Mouse (Mus musculus): ENCODE results near the gene Myh1. TPM values are rescaled to one million over a fixed set of nuclear protein-coding genes. Genes with fewer than 3 reads are reported as not detected.

Gene Myh1
- polyA plus RNA-seq (2015; fragmentation: Nextera tagmentation; extraction: Ambion mirVana) = 0.12 and 0.13 TPM in 2 replicates

DNA sequence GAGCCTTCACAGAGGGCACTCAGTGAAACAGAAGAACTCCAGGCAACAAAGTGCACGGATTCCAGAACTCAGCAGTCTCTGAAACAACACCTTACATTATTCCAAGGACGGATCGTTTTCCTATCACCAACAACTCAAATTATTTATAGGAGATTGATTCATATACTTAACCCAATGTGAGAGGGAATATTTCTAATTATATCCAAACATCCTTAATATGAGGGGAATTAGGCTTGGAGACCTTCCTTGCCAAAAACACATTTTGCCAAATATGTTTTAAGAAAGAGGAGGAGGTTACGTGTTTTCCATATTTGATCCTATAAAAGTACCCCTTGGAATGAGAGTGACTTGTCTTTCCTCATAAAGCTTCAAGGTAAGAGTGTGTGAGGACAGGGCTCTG is at the start of gene Myh1:
Gene Myh1 (plus strand): TSS at position 301 of the 400 bp plus-strand sequence.
- no peak for ATAC-seq (ENCODE audit: extremely low read depth, insufficient number of reproducible peaks, low FRiP score, low TSS enrichment)

DNA sequence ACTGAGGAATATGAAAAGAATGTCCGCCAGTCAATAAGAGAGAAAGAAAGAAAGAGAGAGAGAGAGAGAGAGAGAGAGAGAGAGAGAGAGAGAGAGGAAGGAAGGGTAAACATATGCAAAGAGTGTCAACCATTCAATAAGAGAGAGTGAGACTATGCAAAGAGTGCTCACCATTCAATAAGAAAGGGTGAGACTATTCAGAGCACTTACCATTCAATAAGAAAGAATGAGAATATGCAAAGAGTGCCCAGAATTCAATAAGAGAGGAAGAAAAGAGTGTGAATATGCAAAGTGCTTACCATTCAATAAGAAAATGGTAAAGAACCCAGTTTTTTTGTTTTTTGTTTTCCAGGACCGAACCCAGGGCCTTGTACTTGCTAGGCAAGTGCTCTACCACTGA is 49.6 kb upstream of the Myh1 start:
- H3K4me3 ChIP-seq = no peak overlapping the region
- ATAC-seq (ENCODE audit: extremely low read depth, insufficient number of reproducible peaks, low FRiP score, low TSS enrichment) = no peak
- H3K36me3 ChIP-seq = no peaks in the 10 kb centered on the region
- WGBS = 74% methylated on average over 2 of the region's 2 CpGs
- no peaks in the 10 kb centered on the region for H3K9me3 ChIP-seq
- no peak overlapping the region for H3K27ac ChIP-seq (replicated peaks)
- no peaks in the 10 kb centered on the region for H3K27me3 ChIP-seq (replicated peaks)
- no peak overlapping the region for H3K4me2 ChIP-seq
- H3K4me1 ChIP-seq = peaks cover 3% of the 10 kb centered on the region
- H3K9ac ChIP-seq = no peak overlapping the region

More for the DNA sequence above, at the start of gene Myh1:
- Histone ChIP-seq H3K4me2 (no peak within 1 kb of the TSS), H3K27me3 (replicated peaks) (0 out of 2 replicates have a peak, but pooled peaks cover 4% of the 10 kb centered on the region), H3K36me3 (no peaks in the 10 kb centered on the region), H3K4me1 (peaks cover 14% of the 10 kb centered on the region; the same call in 1 of the 2 replicates), H3K9me3 (no peaks in the 10 kb centered on the region), H3K9ac (no peak within 1 kb of the TSS), H3K27ac (replicated peaks) (no peak within 1 kb of the TSS), H3K4me3 (no peak within 1 kb of the TSS)
- WGBS = 63% methylated on average over 4 of the region's 4 CpGs

DNA sequence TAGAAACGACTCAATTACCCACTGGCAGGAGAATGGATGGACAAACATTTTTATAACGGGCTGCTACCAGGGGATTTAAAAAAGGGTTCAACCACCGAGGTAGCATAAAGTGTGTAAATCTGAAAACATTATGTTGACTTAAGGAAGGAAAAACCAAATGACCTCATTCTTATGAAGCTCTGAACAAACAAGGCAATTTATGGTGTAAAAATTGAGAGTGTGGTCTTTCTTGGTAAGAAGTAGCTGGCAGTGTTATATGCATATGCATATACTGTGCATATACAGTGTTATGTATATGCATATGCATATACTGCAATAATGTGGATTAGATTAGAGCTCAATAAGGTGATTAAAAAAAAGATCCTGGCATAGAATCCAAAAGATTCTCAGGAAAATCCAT is 48.7 kb upstream of the Myh1 start:
- ATAC-seq (ENCODE audit: extremely low read depth, insufficient number of reproducible peaks, low FRiP score, low TSS enrichment) = no peak
- no peaks in the 10 kb centered on the region for H3K9me3 ChIP-seq

DNA sequence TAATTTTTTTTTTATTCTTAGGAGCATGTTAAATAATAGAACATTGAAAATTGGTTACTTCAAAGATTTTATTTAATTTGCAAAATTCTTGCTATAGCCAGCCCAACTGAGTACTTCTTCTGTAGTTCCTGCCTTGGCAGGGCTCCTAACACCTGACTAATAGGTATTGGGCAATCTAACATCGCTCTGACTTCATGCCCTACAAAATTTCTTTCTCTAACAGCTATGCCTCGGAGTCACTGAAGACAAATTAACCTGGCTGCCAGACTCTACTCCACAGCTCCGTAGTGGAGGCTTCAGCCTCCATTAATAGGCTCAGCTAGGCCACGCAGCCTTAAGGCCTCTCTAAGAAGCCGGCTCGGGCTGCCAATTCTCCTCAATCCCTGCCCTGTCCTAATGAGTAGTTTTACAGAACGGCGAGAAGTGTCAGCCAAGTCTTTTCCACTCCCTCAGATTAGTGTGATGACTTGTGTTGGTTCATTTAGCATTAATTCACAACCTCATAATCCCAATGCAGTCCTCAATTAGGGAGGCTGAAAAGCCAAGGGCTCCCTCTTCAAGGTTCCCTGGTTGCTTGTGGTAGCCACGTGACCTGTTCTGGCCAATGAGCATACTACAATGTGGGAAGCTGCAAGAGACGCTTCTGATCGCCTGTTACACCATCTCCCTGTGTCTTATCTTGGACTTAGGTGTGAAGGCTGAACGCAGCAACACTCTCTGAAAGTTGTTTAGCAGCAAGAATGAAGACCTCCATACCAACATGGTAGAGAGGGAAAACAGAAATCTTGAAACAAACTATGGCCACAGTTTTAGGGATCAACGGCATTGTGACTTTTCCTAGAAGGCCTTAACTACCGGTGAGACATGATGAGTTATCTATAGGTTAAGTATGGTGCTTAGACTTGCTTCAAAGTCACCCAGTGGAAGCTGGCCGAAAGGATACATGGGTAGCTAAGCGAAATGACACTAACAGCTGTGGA is 47.9 kb upstream of the Myh1 start:
- 77% methylated on average over 16 of the region's 16 CpGs for WGBS
- H3K9ac ChIP-seq = no peak overlapping the region
- no peak for ATAC-seq (ENCODE audit: extremely low read depth, insufficient number of reproducible peaks, low FRiP score, low TSS enrichment)
- no peaks in the 10 kb centered on the region for H3K27me3 ChIP-seq (replicated peaks)
- no peak overlapping the region for H3K4me3 ChIP-seq
- no peaks in the 10 kb centered on the region for H3K9me3 ChIP-seq
- no peaks in the 10 kb centered on the region for H3K36me3 ChIP-seq
- H3K4me1 ChIP-seq = peaks cover 3% of the 10 kb centered on the region
- no peak overlapping the region for H3K4me2 ChIP-seq
- H3K27ac ChIP-seq (replicated peaks) = no peak overlapping the region

More for the DNA sequence above, 48.7 kb upstream of the Myh1 start:
- Histone ChIP-seq H3K4me1 (peaks cover 3% of the 10 kb centered on the region), H3K4me3 (no peak overlapping the region), H3K4me2 (no peak overlapping the region), H3K27me3 (replicated peaks) (no peaks in the 10 kb centered on the region), H3K27ac (replicated peaks) (no peak overlapping the region), H3K9ac (no peak overlapping the region), H3K36me3 (no peaks in the 10 kb centered on the region)
- WGBS = 76% methylated on average over 3 of the region's 3 CpGs

DNA sequence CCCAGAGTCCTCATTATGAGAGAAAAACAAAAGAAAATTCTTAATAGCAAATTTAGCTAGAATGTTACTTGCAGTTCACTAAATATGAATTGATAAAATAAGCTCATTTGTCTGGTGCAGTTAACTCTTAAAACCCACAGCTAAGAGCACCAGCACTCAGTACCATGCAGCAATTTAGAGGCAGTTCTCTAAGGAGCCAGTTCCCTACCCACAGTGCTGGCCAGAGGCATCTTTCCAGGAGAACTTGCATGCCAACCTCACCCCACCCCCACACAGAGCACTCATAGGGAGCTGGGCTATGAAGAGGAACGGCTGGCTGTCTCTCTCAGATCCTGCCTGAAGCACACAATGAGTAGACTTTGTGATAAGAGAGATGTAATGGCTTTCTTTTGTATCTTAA is 46.7 kb upstream of the Myh1 start:
- ATAC-seq (ENCODE audit: extremely low read depth, insufficient number of reproducible peaks, low FRiP score, low TSS enrichment) = no peak
- H3K4me2 ChIP-seq = no peak overlapping the region
- WGBS = 12% methylated on average over 1 of the region's 1 CpGs
- no peak overlapping the region for H3K9ac ChIP-seq
- no peaks in the 10 kb centered on the region for H3K9me3 ChIP-seq
- H3K4me3 ChIP-seq = no peak overlapping the region
- no peaks in the 10 kb centered on the region for H3K27me3 ChIP-seq (replicated peaks)
- H3K4me1 ChIP-seq = peaks cover 3% of the 10 kb centered on the region
- no peak overlapping the region for H3K27ac ChIP-seq (replicated peaks)
- no peaks in the 10 kb centered on the region for H3K36me3 ChIP-seq

DNA sequence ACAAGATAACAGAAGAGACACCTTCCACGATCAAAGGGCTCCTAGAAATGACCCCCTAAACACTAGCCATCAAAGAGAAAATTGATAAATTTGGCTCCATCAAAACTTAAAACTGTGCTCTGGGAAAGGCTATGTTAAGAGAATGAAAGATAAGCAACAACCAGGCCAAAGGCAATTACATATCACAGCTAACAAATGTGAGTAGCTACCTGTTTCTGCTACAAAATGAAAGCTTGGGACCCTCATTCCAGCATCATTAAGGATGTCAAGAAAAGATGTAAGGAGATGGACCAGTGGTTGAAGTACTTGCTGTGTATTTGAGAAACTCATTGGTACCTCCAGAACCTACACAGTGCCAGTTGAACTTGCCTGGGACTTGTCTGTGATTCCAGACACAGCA is 46.0 kb upstream of the Myh1 start:
- H3K4me1 ChIP-seq = peaks cover 3% of the 10 kb centered on the region
- H3K36me3 ChIP-seq = no peaks in the 10 kb centered on the region
- ATAC-seq (ENCODE audit: extremely low read depth, insufficient number of reproducible peaks, low FRiP score, low TSS enrichment) = no peak
- H3K9me3 ChIP-seq = no peaks in the 10 kb centered on the region
- no peak overlapping the region for H3K9ac ChIP-seq
- WGBS = 52% methylated on average over 1 of the region's 1 CpGs
- no peak overlapping the region for H3K27ac ChIP-seq (replicated peaks)
- no peak overlapping the region for H3K4me3 ChIP-seq
- H3K27me3 ChIP-seq (replicated peaks) = no peaks in the 10 kb centered on the region
- H3K4me2 ChIP-seq = no peak overlapping the region

DNA sequence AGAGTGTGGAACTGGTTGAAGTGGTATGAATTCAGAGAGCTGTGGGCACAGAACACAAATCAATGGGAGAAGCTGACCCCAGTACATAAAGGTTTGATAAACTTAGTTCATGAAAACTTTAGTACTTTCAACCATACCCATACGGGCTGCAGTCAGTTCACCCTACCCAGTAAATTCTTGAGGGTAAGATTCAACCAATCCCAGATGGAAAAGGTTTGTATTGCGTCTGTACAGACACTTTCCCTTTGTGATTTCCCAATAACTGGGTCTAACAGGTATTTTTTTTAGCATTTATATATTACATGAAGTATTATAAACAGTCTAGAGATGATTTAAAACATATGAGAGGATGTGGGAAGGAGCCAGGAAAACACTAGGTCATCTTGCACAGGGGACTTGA is 44.2 kb upstream of the Myh1 start:
- no peak overlapping the region for H3K4me3 ChIP-seq
- H3K36me3 ChIP-seq = no peaks in the 10 kb centered on the region
- H3K27ac ChIP-seq (replicated peaks) = no peak overlapping the region
- H3K4me2 ChIP-seq = no peak overlapping the region
- no peaks in the 10 kb centered on the region for H3K27me3 ChIP-seq (replicated peaks)
- no peak for ATAC-seq (ENCODE audit: extremely low read depth, insufficient number of reproducible peaks, low FRiP score, low TSS enrichment)
- H3K4me1 ChIP-seq = peaks cover 3% of the 10 kb centered on the region
- H3K9ac ChIP-seq = no peak overlapping the region
- 79% methylated on average over 2 of the region's 2 CpGs for WGBS
- H3K9me3 ChIP-seq = no peaks in the 10 kb centered on the region

DNA sequence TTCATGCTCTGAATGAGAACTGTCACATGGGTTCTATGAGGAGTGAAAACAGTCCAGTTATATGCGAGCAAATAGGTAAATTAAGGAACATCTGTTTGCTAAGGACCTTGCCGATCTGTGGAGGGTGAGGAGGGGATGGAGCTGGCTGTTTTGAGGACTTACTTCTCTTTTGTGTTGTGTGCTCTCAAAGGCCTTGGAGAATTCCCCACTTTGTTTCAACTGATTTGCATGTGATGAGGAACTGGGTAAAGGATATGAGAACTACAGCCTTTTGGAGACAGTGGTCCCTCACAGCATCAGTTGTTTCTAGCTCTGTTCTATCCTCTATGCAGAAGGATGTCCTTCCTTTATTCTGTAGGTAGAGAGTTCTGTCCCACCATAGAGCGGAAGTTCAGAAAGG is 39.7 kb upstream of the Myh1 start:
- no peak for ATAC-seq (ENCODE audit: extremely low read depth, insufficient number of reproducible peaks, low FRiP score, low TSS enrichment)
- H3K4me3 ChIP-seq = no peak overlapping the region
- H3K27ac ChIP-seq (replicated peaks) = no peak overlapping the region
- no peaks in the 10 kb centered on the region for H3K9me3 ChIP-seq
- no peaks in the 10 kb centered on the region for H3K36me3 ChIP-seq
- WGBS = 75% methylated on average over 3 of the region's 3 CpGs
- no peaks in the 10 kb centered on the region for H3K27me3 ChIP-seq (replicated peaks)
- no peak overlapping the region for H3K9ac ChIP-seq
- H3K4me2 ChIP-seq = no peak overlapping the region
- no peaks in the 10 kb centered on the region for H3K4me1 ChIP-seq

DNA sequence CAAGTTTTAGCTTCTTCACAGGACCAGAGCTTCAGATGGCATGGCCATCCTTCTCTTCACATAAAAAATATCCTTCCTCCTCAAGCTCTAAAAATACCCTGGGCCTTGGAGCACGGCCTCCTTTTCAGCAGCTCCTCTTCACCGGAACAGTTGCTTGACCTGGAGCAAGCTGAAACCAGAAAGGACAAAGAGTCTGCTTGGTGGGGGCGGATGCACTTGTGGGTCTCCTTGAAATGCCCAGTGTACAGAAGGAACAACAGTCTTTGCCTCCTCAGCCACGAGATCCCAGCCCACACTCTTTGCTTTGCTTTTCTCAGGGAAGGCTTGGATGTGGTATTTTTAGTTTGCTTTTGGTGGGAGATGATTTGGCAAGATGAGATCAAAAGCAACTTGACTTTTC is 36.2 kb upstream of the Myh1 start:
- no peak overlapping the region for H3K4me2 ChIP-seq
- no peaks in the 10 kb centered on the region for H3K9me3 ChIP-seq
- no peak overlapping the region for H3K4me3 ChIP-seq
- no peak overlapping the region for H3K27ac ChIP-seq (replicated peaks)
- no peaks in the 10 kb centered on the region for H3K36me3 ChIP-seq
- H3K9ac ChIP-seq = no peak overlapping the region
- no peaks in the 10 kb centered on the region for H3K4me1 ChIP-seq
- H3K27me3 ChIP-seq (replicated peaks) = no peaks in the 10 kb centered on the region
- 63% methylated on average over 4 of the region's 4 CpGs for WGBS
- ATAC-seq (ENCODE audit: extremely low read depth, insufficient number of reproducible peaks, low FRiP score, low TSS enrichment) = no peak

DNA sequence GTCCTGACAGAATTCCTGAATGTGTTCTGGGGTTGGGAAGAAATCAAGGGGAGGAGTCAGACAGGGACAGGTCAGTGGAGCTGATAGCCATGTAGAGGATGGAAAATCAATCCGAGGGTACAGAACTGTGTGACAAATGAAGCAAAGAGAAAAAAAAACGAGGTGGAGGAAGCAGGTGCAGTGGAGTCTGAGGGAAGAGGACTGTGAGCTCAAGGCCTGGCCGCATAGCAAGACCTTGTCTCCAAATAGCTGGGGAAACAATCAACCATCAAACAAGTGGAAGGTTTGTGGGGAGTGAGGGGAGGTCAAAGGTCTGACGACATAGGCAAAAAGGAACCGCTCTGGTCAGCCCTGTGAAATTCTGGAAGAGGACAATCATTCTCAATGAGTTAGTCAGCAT is 35.0 kb upstream of the Myh1 start:
- ATAC-seq (ENCODE audit: extremely low read depth, insufficient number of reproducible peaks, low FRiP score, low TSS enrichment) = no peak
- WGBS = 62% methylated on average over 5 of the region's 5 CpGs
- Histone ChIP-seq H3K9ac (no peak overlapping the region), H3K27me3 (replicated peaks) (no peaks in the 10 kb centered on the region), H3K4me3 (no peak overlapping the region), H3K9me3 (no peaks in the 10 kb centered on the region), H3K4me1 (peaks cover 3% of the 10 kb centered on the region; the same call in 1 of the 2 replicates), H3K27ac (replicated peaks) (no peak overlapping the region), H3K4me2 (no peak overlapping the region), H3K36me3 (no peaks in the 10 kb centered on the region)

DNA sequence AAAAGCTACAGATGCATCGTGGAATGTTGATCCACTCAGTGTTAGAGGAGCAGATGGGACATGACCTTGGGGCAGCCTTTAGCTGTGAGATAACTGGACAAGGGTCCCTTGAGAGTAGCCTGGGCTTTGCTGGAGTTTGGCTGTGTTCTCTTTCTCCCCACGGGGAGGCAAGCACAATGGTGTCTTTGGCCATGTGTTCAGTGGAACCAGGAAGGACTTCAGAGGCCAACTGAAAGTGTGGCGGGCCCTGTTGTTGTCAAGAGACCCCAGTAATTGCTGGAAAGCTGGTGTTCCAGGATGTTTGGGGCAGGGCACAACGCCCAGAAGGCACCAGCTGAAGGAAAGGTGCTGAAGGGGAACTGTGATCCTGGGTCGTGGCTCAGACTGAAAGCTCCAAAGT is 30.6 kb upstream of the Myh1 start:
- no peak for ATAC-seq (ENCODE audit: extremely low read depth, insufficient number of reproducible peaks, low FRiP score, low TSS enrichment)
- Histone ChIP-seq H3K4me2 (no peak overlapping the region), H3K4me1 (peaks cover 3% of the 10 kb centered on the region; the same call in 1 of the 2 replicates), H3K27me3 (replicated peaks) (no peaks in the 10 kb centered on the region), H3K4me3 (no peak overlapping the region), H3K36me3 (no peaks in the 10 kb centered on the region), H3K9me3 (no peaks in the 10 kb centered on the region), H3K9ac (no peak overlapping the region), H3K27ac (replicated peaks) (no peak overlapping the region)
- 46% methylated on average over 5 of the region's 5 CpGs for WGBS

DNA sequence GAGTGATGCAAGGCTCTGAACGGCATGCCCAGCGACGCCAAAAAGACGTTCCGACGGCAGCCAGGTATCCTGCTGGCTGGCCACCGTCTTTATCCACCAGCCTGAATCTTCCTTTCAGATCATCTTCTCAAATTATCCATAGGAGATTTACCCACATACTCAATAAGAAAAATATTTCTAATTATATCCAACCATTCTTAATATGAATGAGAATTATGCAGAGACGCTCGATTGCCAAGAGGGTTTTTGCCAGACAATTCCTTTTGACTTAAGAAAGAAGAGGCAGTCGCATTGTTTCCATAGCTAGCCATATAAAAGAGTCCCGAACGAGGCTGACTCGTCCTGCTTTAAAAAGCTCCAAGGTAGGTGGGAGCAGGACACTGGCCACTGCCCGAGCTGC is 29.1 kb upstream of the Myh1 start, which contains the start of gene Myh2:
Gene Myh2 (plus strand): TSS at position 301 of the 400 bp plus-strand sequence.
- Histone ChIP-seq H3K4me2 (no peak within 1 kb of the TSS), H3K4me1 (peaks cover 3% of the 10 kb centered on the region; the same call in 1 of the 2 replicates), H3K36me3 (no peaks in the 10 kb centered on the region), H3K9ac (no peak within 1 kb of the TSS), H3K27ac (replicated peaks) (no peak within 1 kb of the TSS), H3K9me3 (no peaks in the 10 kb centered on the region), H3K4me3 (no peak within 1 kb of the TSS), H3K27me3 (replicated peaks) (no peaks in the 10 kb centered on the region)
- no peak for ATAC-seq (ENCODE audit: extremely low read depth, insufficient number of reproducible peaks, low FRiP score, low TSS enrichment)
- WGBS = 76% methylated on average over 14 of the region's 14 CpGs

Measured in heart, embryonic 13.5 days (tissue).